Mouse (Mus musculus): ENCODE measurements around the gene Rspry1.

The Rspry1 gene

DNA sequence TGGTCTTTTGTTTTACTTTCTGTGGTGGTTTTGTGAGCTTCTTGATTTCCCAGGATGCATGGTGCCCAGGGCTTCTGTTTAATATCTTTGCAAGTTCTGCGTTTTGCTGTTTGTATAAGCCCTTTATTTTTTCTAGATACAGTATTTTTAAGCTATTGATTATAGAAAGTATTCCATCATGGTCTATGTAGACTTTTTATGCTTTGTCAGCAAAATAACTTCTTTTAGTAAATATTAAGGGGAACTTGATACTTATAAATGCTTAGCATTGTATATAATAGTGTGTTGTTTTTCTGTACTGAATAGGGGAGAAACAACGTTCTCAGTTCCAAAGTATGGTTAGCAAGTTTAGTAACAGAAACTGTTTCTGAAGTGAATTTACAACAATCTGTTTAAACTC lies 2.3 kb downstream of the Rspry1 start:
- no peak for DNase-seq

DNA sequence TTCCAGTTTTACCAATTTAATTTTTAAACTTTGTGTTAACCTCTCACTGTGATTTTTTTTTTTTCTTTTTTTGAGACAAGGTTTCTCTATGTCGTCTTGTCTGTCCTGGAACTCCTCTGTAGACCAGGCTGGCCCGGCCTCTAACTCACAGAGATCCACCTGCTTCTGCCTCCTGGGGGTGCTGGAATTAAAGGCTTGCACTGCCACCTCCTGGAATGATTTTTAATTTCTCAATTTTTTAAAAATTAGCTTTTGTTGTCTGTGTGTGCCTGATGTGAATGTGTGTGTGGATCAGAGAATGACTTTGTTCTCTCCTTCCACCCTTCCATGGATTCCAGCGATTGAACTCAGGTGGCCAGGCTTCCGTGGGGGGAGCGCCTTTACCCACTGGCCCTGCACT lies 5.3 kb downstream of the Rspry1 start:
- no peak for DNase-seq

DNA sequence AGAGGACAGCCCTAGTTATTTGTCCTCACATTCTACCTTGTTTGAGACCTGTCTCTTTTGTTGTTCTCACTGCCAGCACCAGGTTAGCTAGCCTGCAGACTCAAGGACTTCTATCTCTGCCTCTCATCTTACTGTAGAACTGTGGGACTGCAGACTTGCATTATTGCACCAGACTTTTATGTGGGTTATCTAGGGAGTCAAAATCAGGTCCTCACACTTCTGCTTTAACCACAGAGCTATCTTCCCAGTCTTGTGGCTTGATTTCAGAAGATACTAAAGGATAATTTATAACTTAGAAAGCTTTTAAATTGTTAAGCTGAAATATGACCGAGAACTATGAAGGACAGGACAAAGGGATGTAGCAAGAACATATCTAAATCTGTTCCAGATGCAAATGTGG lies 23.1 kb downstream of the Rspry1 start:
- DNase-seq, result no peak

DNA sequence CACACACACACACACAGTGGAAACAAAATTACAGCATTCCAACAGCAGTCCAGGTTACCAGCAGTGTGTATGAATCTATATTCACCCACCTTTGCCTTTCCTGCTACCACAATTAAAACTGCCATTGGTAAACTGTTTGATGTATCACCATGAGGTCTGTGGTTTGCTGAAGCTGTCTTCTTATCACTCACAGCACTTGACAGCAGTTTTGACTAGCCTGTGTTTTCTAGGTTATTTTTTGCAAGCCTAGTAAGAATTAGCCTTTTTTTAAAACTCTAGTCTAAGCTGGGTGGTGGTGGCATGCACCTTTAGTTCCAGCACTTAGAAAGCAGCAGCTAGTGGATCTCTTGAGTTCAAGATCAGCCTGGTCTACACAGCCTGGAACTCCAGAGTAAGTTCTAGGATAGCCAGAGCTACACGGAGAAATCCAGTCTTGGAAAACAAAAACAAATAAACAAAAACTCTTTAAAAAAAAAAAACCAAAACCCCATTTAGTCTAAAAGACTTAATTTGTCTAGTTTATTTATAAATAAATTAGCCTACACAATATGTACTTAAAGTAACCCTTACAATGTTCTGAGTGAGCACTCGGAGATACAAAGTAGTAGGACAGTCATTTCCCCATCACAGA lies 31.9 kb downstream of the Rspry1 start:
- DNase-seq, result no peak

- no peak for DNase-seq
These were observed 32.5 kb downstream of the Rspry1 start for GRCm38 (mm10) chr8:94634211-94634610.

DNA sequence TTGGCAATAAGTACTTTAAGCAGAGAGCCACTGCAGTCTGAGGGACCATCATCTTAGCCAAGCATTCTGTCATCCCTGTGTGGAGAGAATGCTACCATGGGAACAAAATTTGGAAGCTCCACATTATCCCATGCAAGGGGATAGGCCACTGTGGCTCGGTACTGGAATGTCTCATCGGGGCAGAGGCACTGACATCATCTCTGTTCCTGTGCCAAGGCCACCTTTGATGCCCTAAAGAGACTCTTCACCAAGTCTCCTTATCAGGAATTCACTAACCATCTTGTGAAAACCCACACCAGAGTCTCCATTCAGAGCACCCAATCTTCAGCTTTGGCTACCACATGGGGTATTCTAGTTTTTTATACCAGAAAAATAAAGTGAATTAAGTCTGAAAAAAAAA lies 39.4 kb downstream of the Rspry1 start:
- DNase-seq, result no peak

DNA sequence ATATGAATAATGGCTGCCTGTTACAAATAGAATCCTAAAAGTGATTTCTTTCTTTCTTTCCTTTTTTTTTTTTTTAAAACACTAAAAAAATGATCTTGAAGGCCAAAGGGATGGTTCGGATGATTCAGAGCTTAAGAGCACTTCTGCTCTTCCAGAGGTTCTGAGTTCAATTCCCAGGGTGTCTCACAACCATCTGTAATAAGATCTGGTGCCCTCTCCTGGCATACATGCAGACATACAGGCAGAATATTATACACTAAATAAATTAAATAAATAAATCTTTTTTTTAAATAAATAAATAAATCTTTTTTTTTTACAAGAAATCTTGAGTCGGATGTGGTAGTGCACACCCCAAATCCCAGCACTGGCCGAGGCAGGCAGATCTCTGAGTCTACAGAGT lies 40.2 kb downstream of the Rspry1 start:
- DNase-seq, result no peak

- no peak for DNase-seq
These were observed 43.5 kb downstream of the Rspry1 start for GRCm38 (mm10) chr8:94645202-94645601.

DNA sequence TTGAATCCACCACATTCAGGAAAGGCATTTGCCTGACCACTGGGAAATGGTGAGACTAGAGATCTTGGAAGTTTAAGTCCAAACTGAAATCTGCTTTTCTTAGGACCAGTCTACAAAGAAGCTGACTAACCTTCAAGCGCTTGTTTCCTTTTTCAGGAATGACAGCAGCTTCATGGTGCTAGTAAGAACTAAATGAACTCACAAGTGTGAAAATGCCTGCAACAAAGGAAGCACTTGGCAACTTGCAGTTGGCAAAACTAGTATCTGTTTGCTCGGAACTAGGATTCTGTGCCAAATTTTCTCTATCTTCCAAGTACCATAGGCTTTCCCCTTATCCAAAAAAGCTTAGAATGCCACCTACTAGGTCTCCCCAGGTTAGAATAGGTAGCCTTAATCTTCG lies 44.4 kb downstream of the Rspry1 start:
- DNase-seq, result no peak

DNA sequence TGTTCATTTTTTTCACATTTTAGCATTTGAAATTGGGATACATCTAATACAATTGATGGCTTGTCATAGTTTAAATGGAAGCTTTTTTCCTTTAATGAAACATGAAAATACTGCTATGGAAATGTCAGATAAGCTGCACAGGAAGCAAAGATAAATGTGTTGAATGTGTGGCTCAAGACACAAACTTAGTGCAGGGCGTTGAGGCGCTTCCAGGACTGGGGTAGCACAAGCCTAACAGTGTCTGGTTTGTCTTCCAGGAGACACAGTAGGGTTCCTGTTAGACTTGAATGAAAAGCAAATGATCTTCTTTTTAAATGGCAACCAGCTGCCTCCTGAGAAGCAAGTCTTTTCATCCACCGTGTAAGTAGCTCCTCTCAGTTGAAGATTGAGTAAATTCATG lies 47.8 kb downstream of the Rspry1 start:
- DNase-seq, result no peak

- DNase-seq, result no peak
These were observed 51.2 kb downstream of the Rspry1 start for GRCm38 (mm10) chr8:94652951-94653350.

- no peak for DNase-seq
These were observed 53.3 kb downstream of the Rspry1 start for GRCm38 (mm10) chr8:94654994-94655393.

DNA sequence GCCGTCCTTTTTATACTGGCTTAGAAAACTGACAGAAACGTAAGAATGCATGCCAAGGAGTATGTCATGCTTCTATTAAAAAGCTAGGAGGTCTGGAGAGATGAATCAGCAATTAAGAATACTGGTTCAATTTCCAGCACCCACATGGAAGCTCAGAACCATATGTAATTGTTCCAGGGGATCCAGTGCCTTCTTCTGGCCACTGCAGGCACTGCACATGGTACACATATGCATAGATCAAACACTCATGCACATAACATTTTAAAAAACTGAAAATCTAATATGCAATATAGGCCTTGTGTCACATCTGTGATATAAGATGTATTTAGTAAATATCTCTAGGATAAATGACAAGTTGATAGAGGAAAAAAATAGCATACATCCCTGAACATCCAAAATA lies 56.3 kb downstream of the Rspry1 start:
- DNase-seq, result no peak

DNA sequence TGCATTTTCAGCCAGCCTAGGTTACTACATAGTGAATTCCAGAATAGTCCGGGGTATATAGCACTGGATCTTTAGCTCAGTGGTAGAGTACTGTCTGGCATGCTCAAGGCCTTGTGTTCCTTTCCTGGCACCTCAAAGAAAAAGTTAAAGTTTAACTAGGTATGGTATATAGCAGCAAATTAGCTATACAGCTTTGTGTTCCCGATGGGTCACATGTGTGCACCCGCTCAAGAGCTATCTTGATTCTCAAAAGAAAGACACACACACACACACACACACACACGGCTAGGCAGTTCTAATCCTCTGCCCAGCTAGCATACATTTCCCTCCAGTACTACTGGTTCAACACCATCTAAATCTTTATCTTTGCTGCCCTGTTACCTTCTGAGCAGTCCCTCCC lies 58.7 kb downstream of the Rspry1 start:
- no peak for DNase-seq

DNA sequence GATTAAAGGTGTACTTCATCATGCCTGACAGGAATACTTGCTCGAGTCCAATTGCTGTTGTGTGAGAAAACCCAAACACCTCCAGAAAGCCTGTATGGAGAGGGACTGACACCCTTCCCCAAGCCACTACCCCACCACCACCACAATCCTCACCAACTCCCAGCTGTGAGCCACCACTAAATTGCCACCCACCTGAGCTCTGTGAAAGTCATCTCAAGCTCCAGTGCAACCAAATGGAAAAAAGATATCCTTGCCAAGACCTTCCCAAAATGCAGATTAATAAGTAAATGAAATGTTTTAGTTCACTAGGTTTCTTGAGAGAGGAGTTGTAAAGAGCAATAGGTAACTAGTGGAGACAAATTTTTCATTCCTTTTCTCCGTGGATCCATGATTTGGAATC lies 63.0 kb downstream of the Rspry1 start:
- DNase-seq, result no peak

GRCm38 (mm10) chr8:94666456-94667308 lies 64.9 kb downstream of the Rspry1 start, which contains the start of gene Arl2bp:
Gene Arl2bp, plus strand, starts transcription at chr8:94666600.
- DNase-seq, result peak; percentile 98

GRCm38 (mm10) chr8:94674384-94674783 lies 72.6 kb downstream of the Rspry1 start:
- DNase-seq, result peak; percentile 63

DNA sequence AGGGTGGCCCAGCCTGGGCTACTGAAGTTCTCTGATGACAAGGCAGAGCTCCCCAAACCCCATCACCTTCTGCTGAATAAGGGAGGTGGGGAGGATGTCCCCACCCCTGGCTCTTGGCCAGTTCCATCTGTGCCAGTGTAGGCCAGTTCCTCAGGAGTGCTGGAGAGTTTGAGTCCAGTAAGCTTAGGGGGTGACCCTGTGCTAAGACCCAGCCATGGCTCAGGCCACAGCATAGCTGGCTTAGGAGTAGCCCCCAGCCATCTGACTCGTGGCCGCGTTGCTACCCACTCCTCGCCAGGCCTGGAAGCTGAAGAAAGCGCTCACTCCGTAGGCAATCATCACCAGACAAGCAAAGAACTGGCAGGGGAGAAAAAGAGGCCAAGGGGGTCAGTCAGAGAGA lies 74.2 kb downstream of the Rspry1 start:
- DNase-seq, result no peak

DNA sequence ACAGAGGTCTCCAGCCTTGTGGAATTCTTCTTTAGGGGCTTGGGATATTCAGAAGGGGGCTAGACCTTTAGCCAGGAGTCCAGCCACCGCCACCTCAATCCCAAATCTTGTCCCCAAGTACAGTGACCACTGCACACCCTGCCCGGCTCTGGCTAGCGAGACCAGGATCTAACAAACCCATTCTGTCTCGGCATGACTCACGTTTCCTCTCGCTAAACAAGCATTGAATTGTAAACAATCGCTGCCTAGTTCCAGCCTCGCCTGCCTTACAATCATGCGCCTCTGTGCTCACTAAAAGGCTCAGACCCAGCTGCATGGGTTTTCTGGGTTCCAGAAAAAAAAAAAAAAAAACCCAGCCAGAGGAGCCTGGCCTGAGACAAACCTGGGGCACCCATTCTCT lies 76.8 kb downstream of the Rspry1 start:
- DNase-seq, result peak; percentile 78

DNA sequence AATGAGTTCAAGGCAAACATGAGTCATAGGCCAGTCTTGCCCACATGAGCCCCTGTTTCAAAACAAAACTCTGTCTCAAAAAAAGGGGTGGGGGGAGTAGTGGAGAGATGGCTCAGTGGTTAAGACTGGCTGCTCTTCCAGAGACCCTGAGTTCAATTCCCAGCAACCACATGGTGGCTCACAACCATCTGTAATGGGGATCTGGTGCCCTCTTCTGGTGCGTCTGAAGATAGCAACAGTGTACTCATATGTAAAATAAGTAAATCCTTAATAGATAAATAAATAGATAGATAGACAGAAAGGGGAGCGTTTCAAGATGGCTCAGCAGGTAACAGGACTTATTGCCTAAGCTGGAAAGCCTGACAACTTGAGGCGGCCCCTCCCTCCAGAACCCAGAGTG lies 78.7 kb downstream of the Rspry1 start:
- DNase-seq, result no peak

GRCm38 (mm10) chr8:94682732-94683524 lies 81.2 kb downstream of the Rspry1 start:
- DNase-seq, result peak; percentile 70

DNA sequence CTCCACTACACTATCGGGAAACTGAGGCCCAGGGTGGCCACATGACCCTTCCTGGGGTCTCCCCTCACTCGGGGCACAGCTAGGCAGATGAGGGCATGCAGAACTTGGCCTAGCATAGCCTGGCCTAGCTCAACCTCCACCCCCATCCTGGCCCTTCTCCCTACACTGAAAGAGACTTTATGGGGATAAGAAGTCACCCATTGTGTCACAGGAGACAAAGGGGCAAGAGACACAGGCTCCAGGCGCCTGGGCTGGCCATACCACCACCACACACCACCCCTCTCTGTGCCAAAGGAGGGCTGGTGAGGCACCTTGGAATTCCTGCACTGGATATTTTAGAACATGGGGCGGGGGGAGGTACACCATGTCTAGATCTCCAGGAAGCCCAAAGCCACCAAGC lies 82.5 kb downstream of the Rspry1 start:
- DNase-seq, result no peak

DNA sequence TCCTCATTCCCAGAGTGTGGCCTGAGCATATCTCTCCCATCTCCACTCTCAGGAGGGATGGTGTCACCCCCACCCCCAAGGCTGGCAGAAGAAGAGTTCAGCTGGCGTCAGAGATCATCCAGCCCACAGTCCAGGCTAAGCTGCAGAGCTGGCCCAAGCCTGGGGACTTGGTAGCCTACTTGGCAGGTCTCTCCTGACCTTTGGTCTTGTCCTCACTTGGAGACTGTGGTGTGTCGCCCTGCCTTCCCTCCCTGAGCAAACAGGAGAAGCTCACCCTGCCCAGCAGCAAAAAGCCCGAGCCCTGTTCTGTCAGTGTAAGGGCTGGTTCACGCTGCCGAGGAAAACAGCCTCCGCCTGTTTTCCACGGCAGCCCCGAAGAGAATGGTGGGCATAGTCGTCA lies 84.2 kb downstream of the Rspry1 start:
- DNase-seq, result no peak

DNA sequence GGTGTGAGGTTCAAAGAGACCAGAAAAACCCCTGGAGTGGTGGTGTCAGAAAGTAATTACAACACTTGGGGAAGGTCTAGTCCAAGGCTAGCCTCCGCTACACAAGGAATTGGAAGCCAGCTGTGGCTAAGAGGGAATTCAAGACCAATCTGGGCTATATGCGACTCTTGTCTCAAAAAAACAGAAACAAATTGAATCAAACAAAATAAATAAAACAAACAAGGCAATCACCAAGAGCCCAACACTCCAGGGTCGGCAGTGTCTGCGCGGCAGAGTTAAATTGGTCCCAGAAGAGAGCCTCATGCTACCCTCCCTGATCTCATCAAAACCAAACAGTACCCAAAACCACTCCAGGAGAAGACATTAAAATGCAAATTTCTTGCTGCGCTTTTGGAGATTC lies 93.0 kb downstream of the Rspry1 start:
- DNase-seq, result no peak

Data from lung, postnatal 10 days (tissue).